Mouse (Mus musculus) testis, adult 2 months (tissue): ENCODE results near the gene Pgs1.

Experiments
- CTCF ChIP-seq: fragments of 200-500 bp; IDR thresholded peaks from 2 replicates; pipeline ENCODE4 v1.5.1; 2012; ENCODE audit warnings: low read depth, mild to moderate bottlenecking, inconsistent platforms, low read length, moderate library complexity; ENCODE audit not compliant: control insufficient read depth, insufficient read depth, insufficient replicate concordance
- POLR2A ChIP-seq: fragments of 200-500 bp; IDR thresholded peaks from 2 replicates; pipeline ENCODE4 v1.6.1; 2012; ENCODE audit warnings: low read depth, mild to moderate bottlenecking, inconsistent platforms, low read length, moderate library complexity; ENCODE audit not compliant: control insufficient read depth

DNA sequence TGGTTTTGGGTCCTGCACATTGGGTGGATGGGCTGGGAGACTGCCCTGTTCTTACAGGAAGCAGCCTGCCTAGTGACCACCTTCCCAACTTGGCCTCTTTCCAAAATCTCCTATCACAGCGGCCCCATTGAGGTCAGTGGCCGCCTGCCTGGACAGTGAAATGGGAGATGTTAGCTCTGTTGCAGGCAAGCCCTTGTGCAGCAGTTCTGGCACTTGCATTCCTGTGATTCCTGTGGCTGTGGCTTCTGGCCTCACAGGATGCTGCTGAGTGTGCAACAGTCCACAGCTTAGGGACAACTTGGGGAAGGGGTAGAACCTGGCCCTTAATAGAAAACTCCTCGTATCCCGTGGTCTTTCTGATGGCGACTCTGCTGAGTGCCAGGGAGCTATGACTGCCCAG lies 17.6 kb downstream of the Pgs1 start:
- TF ChIP-seq CTCF (no peak), POLR2A (no peak)
